Mouse (Mus musculus) 416B (cell line): ENCODE measurements around the gene Csrnp3.
"Not testable (repeated sequence)": the region's sequence is repeated elsewhere in the genome, so short reads cannot be mapped to it uniquely, and the experiment has no call there.

Source experiments
- DNase-seq: peaks from one replicate; pipeline ENCODE4 v3.0.0; 2011; ENCODE audit warnings: low read depth

Gene Csrnp3

GRCm38 (mm10) chr2:65845551-65845950, at the start of gene Csrnp3:
TSS of gene Csrnp3 (plus strand) at chr2:65845767.
- DNase-seq: no peak

GRCm38 (mm10) chr2:65801054-65801709, 44.4 kb upstream of the Csrnp3 start:
- DNase-seq: no peak

- no peak for DNase-seq
These were observed 39.0 kb upstream of the Csrnp3 start for GRCm38 (mm10) chr2:65806556-65806955.

GRCm38 (mm10) chr2:65811203-65811602, 34.4 kb upstream of the Csrnp3 start:
- DNase-seq: not testable (repeated sequence)

GRCm38 (mm10) chr2:65818080-65818796, 27.3 kb upstream of the Csrnp3 start:
- no peak for DNase-seq

- DNase-seq: no peak
These were observed 25.3 kb upstream of the Csrnp3 start for GRCm38 (mm10) chr2:65820114-65820769.

GRCm38 (mm10) chr2:65826314-65826713, 19.3 kb upstream of the Csrnp3 start:
- no peak for DNase-seq

GRCm38 (mm10) chr2:65826801-65827200, 18.8 kb upstream of the Csrnp3 start:
- no peak for DNase-seq

- no peak for DNase-seq
These were observed 16.9 kb upstream of the Csrnp3 start for GRCm38 (mm10) chr2:65828699-65829098.

GRCm38 (mm10) chr2:65832738-65833395, 12.7 kb upstream of the Csrnp3 start:
- no peak for DNase-seq

- DNase-seq: no peak
These were observed 12.1 kb upstream of the Csrnp3 start for GRCm38 (mm10) chr2:65833421-65833820.

GRCm38 (mm10) chr2:65841606-65842005, 4.0 kb upstream of the Csrnp3 start:
- no peak for DNase-seq

GRCm38 (mm10) chr2:65842356-65842755, 3.2 kb upstream of the Csrnp3 start:
- no peak for DNase-seq

GRCm38 (mm10) chr2:65846000-65846755, 611 bp downstream of the Csrnp3 start:
- DNase-seq: no peak

GRCm38 (mm10) chr2:65847463-65848110, 2.0 kb downstream of the Csrnp3 start:
- no peak for DNase-seq

- no peak for DNase-seq
These were observed 3.1 kb downstream of the Csrnp3 start for GRCm38 (mm10) chr2:65848706-65849105.

- not testable (repeated sequence) for DNase-seq
These were observed 4.7 kb downstream of the Csrnp3 start for GRCm38 (mm10) chr2:65850282-65850681.

- DNase-seq: no peak
These were observed 11.2 kb downstream of the Csrnp3 start for GRCm38 (mm10) chr2:65856791-65857190.

GRCm38 (mm10) chr2:65859767-65860727, 14.5 kb downstream of the Csrnp3 start:
- DNase-seq: no peak

GRCm38 (mm10) chr2:65864778-65865339, 19.3 kb downstream of the Csrnp3 start:
- no peak for DNase-seq
